Mouse (Mus musculus) right cerebral cortex, postnatal 10 days (tissue): ENCODE measurements around the gene 1700024B05Rik.
"Not testable (repeated sequence)": the region's sequence is repeated elsewhere in the genome, so short reads cannot be mapped to it uniquely, and the experiment has no call there.

Experiments
- DNase-seq, 2 experiments: peaks; one replicate each; pipeline ENCODE4 v3.0.0; 2021; ENCODE audit warnings: low spot score in 2 of 2

The 1700024B05Rik gene

DNA sequence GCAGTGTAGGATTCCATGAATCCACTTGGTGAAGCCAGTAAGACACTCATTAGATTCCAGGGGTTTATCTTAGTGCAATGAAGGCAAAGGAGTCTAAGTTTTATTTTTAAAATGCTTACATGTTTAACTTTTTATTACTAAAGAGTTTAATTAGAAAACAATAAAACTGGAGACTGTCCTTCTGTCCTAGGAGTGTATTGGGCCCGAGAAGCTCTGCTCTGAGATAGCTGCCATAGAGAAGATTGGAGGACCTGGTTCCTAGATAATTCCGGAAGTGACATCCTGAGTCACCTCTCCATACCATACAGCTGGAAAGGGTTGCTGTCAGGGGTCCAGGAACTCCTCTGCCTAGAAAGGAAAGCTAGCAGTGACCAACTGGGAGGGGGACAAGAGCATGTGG is at the start of gene 1700024B05Rik:
Gene 1700024B05Rik (plus strand): TSS at position 301 of the 400 bp plus-strand sequence.
- not testable (repeated sequence) for DNase-seq

DNA sequence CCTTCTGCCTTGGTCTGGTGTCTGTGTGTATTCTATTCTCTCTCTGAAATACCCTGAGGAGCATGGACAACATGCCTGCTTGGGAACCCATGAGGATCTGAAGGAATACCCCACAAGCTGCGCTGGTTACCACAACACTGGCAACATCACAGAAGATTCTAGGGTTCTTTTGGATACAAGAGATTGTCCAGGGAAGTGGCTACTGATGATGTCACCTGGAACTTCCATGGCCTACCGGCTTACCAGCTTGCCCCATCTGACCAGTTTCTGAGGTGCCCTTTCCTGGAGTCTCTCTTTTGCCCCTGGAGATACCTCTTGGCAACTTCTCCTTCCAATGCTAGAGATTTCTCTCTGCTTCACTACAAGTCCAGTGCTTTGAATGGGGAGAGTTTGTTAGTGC is 36.6 kb upstream of the 1700024B05Rik start, which contains the start of gene Gm7980:
Gene Gm7980 (minus strand): TSS at position 101 of the 400 bp plus-strand sequence.
- DNase-seq = not testable (repeated sequence)

DNA sequence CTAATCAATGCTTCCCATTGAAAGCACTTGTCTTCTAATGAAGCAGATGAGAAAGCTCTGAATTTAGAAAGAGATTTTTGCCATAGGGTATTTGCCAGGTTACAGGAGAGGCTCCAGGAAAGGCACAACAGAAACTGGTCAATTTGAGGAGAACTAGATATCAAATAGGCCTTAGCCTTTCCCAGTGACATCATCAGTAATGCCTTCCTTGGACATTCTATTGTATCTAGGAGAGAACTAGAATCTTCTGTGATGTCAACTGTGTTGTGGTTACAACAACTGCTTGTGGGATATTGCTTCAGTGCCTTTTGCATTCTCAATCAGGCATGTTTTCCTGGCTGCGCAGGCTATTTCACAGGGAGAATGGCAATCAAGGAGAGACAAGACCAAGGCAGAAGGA is 19.1 kb upstream of the 1700024B05Rik start, which contains the start of gene 1700049E17Rik1:
Gene 1700049E17Rik1 (plus strand): TSS at position 301 of the 400 bp plus-strand sequence.
- DNase-seq = not testable (repeated sequence)

DNA sequence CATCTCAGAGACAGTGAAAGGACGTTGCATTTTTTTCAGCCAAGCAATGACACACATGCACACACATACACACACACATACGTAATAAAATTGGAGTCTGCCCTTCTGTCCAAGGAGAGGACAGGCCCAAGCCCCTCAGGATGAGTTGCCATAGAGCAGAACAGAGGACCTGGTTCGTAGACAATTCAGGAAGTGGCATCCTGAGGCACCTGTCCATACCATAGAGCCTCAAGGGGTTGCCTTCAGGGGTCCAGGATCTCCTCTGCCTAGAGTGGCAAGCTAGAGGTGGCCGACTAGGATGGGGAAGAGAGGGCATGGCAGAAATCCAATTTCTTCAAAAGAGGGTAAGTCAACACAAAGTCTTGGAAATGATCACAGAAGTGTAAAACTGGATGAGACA is 20.3 kb downstream of the 1700024B05Rik start:
- not testable (repeated sequence) for DNase-seq

DNA sequence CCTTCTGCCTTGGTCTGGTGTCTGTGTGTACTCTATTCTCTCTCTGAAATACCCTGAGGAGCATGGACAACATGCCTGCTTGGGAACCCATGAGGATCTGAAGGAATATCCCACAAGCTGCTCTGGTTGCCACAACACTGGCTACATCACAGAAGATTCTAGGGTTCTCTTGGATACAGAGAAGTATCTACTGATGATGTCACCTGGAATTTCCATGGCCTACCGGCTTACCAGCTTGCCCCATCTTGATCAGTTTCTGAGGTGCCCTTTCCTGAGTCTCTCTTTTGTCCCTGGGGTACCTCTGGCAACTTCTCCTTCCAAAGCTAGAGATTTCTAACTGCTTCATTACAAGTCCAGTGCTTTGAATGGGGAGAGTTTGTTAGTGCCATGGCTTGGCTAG is 24.0 kb downstream of the 1700024B05Rik start, which contains the start of gene Gm6401:
Gene Gm6401 (minus strand): TSS at position 101 of the 400 bp plus-strand sequence.
- DNase-seq = not testable (repeated sequence)

DNA sequence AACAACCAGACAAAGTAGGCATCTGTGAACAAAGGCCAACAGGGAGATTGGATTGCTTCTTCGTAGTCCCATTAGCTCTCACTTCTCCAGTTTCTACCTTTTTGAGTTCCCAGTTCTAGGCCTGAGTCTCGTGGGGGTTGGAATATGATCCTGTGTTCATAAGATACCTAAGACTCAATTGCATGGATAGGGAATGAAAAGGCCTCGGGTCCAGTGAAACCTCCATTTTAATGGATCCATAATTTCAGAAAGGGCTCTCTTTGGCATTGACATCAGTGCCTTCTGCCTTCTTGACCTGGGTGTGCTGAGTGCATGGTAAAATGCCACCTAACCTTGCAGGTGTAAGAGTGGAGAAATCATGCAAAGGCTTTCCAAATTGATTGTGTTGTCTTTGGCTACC is 24.8 kb downstream of the 1700024B05Rik start:
- DNase-seq = not testable (repeated sequence)

DNA sequence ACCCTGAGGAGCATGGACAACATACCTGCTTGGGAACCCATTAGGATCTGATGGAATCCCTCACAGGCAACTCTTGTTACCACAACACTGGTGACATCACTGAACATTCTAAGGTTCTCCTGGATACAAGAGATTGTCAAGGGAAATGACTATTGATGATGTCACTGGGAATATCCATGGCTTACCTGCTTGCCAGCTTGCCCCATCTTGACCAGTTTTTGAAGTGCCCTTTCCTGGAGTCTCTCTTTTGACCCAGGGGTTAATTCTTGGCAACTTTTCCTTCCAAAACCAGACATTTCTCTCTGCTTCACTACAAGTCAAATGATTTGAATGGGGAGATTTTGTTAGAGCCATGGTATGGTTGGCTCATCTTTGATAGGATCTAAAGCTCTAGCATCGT is 39.4 kb downstream of the 1700024B05Rik start, which contains the start of gene Gm3543:
Gene Gm3543 (minus strand): TSS at position 101 of the 400 bp plus-strand sequence.
- not testable (repeated sequence) for DNase-seq
